Mouse (Mus musculus): ENCODE results near the gene Eif2ak4.

Gene Eif2ak4

DNA sequence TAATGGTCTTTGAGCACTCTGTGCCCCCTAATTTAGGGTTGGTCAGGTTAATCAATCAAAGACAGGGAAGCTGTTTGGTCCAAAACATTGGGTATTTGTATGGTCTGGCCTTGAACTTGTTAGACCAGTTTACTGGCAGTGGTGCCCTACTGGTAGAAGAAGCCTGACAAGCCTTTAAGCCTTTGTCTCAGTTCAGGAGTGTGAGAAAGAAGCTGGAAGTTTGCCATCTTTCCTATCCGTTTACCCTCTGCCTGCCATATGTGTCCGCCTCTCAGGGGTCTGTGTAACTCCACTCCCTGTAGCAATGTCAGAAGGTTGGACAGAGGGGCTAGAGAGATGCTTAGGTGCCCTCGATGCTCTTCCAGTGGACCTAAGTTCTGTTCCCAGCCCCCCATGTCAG lies 76.0 kb downstream of the Eif2ak4 start:
- no peak for DNase-seq (ENCODE audit: low spot score in 2 of 2)

DNA sequence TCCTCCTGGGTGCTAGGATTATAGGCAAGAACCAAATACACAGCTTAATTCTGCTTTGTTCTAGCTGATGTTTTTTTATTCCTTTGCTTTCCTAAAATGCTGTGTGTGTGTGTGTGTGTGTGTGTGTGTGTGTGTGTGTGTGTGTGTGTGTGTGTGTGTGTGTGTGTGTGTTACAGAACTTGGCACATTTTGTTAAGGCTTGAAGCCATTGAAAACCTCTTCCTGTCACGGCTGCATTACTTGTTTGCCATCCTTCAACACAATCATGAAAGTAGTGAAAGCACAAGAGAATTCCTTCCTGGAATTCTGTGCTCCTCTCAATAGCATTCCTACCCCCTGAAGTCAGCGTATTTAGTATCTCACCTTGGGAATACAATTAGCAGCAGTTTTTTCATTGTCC lies 77.5 kb downstream of the Eif2ak4 start:
- no peak for DNase-seq (ENCODE audit: low spot score in 2 of 2)

DNA sequence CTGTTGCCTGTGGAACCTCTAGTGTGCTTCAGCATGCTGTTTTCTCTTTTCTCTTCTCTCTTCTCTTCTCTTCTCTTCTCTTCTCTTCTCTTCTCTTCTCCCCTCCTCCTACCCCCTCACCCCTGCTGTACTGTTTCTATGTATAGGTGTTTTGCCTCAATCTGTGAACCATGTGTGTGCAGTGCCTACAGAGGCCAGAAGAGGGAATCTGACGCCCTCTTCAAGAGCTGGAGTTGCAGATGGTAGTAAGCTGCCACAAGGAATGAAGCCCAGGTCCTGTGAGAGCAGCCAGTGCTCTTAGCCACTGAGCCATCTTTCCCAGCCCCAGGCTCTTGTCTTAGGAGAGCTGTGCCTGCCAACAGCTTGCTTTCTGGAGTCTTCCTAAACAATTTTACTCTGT lies 78.2 kb downstream of the Eif2ak4 start:
- DNase-seq (ENCODE audit: low spot score in 2 of 2): no peak

DNA sequence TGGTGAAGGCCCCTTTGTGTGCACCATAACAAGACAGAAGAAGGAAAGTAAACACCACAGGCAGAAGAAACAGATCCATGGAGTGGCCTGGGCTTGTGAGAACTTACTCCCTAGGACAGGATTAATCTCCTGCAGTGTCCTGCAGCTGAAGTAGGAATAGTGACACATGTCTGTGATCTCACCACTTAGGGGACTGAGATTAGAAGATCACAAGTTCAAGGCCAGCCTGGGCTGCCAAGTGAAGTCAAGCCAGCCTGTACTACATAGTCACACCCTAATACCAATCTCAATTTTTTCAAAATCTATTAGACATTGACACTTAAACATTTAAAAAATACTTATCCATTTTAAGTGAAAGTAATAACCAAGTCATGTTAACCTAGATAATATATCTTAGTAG lies 79.9 kb downstream of the Eif2ak4 start:
- DNase-seq (ENCODE audit: low spot score in 2 of 2): no peak

DNA sequence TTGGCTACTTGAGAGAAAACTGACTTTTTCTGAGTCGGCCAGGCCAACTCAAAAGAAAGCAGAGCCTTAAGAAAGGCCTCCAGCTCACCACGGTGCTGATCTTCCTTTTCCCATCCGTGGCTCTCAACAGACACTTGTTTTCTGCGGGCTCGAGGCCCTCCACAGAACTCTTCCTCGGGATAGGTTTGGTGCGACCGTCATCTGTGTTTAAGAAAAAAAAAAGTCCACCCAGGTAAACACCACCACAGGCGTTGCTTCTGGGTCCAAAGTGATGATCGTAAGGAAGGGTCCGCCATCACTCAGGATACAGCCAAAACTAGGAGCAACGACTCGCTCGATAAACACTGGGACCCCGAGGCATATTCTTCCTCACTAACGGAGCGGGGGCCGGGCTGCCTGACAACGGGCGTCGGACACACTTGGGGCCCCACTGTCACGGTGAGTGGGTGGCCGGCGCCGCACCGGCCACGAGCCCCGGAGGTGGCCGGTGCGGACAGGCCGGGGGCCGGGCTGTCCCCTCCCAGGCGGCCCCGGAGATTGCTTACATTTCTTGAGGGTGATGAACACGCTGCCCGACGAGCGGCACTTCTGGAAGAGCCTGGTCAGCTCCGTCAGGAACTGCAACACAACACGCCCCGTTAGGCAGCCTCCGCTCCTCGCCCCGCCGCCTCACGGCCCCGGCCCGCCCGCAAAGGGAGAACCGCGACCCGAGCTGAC lies 90.6 kb downstream of the Eif2ak4 start:
- DNase-seq (ENCODE audit: low spot score in 2 of 2): no peak

DNA sequence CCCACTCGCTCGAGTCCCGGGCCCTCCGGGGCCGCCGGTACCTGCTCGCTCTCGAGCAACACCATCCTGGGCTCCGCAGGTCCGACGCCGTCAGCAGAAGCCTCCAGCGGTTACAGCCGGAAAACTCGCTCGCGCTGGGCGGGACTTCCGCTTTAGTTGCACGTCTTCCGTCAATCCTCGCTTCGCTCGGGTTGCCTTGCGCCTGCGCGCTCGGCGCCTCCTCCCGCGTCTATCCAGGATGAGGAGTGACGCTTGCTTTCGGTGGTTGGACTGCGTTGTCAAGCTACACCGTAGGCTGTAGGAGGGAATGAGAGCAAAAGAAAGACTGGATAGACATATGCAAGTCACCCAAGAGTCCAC lies 91.1 kb downstream of the Eif2ak4 start, which contains the start of gene Srp14:
Gene Srp14 (minus strand): TSS at position 162 of the 360 bp plus-strand sequence.
- peak; percentile 90 to 91 for DNase-seq (ENCODE audit: low spot score in 2 of 2)

DNA sequence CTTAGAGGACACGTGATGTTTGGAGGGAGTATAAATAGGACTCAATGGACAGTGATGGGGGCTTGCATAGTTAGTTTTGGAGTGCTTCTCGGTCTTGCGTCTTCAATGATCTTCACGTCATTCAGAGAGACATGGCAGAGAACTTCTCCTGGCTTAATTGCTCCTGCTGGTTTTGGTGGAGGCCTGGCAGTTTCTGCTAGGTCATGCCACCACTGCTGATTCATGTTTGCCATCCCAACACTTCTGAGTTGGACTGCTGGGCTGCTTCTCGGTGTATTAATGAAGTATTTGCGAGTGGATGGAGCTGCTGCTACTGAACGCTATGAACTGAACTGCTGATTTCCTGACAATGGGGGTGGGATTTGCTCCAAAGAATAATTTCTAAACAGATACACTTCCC lies 92.5 kb downstream of the Eif2ak4 start:
- no peak for DNase-seq (ENCODE audit: low spot score in 2 of 2)

DNA sequence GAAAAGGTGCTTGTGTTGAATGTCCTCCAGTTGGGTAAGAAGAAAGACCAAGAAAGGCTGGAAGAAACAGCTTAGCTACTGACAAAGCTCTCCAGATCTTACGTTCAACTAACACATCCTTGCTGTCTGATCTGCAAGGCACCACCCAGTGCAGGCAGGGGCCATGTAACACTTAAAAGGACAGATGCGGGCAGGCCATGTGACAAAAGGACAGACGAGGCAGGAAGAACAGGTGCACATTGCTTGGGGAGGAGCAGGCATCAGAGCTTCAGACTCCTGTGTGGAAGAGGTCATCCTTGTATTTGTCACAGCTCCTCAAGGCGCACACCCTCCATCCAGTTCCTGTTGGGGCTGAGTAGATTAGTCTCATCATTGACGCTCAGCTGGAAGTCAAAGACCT lies 94.6 kb downstream of the Eif2ak4 start:
- no peak for DNase-seq (ENCODE audit: low spot score in 2 of 2)

DNA sequence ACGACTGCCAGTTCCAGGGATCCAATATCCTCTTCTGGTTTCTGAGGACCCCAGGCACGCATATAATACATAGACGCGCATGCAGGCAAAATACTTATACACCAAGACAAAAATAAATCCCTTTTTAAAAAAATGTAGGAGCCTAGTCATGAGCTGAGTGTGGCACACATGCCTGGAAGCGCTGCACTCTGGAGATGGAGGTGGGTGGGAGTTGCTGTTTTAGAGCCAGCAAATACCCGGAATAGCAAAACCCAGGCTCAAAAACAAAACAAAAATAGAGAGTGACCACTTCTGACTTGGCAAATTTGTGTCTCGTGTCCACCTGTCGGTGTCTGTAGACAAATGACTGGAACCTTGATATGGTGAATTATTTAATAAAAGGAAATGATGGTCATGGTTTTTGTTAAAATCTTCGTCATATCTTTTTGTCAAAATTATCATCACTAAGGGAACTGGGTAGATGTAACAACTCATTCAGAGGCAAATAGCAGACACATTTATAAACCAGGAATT lies 96.0 kb downstream of the Eif2ak4 start:
- DNase-seq (ENCODE audit: low spot score in 2 of 2): peak; percentile 41 to 59

DNA sequence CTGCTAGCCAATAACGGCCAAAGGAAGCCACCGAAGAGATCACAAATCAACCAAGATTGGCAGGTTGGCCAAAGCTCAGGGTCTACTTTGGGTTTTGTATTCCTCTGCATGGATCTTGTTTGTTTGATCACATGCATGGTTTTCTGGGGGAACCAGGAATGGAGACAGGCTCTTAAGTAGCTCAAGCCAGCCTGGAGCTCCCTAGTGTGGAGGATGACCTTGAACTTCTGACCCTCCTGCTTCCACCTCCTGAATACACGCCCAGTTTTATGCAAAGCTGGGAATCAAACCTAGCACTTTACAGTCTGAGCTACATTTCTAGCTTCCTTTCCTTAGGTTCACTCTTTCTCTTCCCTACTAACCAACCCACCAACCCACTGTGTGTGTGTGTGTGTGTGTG lies 97.0 kb downstream of the Eif2ak4 start:
- DNase-seq (ENCODE audit: low spot score in 2 of 2): no peak

DNA sequence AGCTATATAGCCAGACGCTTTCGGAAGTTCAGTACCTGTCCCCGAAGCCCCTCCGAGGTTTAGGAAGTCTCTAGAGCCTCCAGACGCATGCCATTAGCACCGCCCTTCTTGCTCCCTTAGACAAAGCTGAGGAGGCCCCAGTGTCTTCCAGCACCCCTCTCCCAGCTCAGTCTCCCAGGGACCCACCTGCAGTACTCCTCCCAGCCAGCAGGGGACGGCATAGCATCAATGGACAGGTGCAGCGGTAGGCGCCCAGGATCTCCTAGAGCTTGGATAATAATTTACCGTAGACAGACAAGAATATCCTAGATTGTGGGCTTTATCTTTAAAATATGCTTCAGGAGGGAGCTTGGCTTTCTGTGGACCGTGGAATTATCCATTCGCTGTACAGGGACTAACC lies 98.5 kb downstream of the Eif2ak4 start:
- DNase-seq (ENCODE audit: low spot score in 2 of 2): peak; percentile 73 to 81

DNA sequence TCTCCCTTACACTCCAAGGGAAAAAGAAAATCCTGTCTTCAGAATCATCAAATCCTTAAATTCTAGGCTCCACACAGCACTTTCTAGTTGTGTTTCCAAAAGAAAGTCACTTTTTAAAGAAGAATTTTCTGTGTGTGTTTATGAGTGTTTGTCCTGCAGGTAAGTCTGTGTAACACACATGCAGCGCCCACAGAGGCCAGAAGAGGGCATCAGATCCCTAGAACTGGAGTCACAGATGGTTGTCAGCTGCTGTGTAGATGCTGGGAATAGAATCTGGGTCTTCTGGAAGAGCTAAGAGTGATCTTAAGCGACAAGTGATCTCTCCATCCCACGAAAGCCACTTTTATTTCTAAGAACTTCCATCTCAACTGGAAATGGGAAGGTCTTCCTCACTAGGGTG lies 99.4 kb downstream of the Eif2ak4 start:
- DNase-seq (ENCODE audit: low spot score in 2 of 2): no peak

DNA sequence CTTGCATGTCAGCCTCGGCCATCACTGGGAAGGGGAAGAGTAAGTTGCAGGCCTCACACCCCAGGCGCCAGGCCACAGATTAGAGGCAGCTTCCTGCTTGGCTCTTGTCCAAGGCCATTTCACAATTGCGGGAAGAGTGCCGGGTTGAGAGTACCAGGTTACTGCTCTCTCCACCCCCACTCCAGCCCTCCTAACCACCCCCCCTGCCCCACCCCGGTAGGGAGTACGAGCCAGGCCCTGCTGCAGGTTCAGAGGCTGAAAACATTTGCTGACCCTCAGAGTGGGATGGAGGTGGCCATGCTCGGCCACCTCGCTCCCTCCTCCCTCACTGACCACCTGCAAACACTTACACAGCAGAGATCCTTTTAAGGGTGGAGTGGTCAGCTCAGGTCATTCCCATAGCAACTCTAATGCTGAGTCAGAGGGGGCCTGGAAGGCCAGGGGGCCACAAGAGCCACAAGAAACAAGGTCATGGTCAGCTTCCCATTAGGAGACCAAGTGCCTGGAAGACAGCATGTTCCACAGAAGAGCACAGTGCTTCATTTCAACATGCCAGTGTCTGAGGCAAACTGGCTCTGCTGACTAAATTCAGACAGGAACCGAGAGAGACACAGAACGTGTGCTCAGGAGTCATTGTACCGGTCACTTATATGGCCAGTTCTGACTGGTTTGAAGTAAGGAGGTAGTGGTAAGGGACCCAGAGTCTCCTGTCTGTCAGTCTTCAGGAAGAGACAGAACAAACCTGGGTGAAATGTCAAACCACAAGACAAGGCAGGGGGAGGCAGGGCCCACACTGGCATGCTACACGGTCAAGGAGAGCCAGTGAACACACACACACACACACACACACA lies 102.0 kb downstream of the Eif2ak4 start:
- DNase-seq (ENCODE audit: low spot score in 2 of 2): peak in 1 of 2 experiments; percentile 27

DNA sequence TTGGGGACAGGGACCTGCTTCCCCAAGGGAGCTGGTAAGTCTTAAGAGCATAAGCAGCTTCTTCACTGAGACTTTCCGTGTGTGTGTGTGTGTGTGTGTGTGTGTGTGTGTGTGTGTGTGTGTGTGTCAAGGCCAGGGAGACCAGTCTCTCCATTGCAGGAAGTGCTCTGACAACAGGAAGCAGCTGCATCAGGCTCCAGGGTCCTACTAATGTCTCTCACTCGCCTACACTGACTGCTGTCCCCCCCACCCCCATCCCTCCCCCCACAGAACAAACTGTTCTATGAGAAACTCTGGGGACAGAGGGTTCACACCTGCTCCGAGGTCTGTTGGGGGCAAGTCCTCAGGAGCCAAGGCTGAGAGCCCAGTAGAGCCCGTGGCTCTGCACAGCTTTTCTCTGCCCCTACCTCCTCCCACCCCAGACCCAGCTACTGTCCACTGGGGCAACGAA lies 102.9 kb downstream of the Eif2ak4 start:
- no peak for DNase-seq (ENCODE audit: low spot score in 2 of 2)

DNA sequence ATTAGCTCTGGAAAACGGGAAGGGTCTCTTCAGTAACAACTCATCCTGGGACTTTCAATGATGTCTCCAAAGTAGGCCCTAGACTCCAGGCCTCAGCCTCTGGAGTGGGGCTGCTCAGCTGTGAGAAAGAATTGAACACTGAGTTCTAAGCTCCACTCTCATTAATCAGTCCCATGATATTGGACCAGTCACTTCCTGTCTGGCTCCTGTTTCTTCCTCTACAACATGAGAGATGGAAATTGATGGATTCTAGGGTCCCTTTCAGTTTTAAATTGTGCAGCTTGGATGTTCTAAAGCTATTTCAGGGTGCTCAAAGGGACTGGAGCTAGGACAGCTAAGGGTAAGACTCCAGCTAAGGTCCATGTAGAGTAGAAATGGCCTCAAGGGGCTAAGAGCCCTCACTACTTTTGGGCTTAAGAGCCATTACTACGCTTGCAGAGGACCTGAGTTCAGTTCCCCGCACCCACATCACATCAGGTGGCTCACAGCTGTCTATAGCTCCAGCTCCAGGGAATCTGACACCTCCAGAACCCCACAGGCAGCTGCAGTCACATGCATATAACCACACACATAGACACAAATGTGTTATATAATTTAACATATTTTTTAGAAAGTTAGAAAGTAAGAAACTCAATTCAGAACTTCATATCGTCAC lies 103.5 kb downstream of the Eif2ak4 start:
- no peak for DNase-seq (ENCODE audit: low spot score in 2 of 2)

DNA sequence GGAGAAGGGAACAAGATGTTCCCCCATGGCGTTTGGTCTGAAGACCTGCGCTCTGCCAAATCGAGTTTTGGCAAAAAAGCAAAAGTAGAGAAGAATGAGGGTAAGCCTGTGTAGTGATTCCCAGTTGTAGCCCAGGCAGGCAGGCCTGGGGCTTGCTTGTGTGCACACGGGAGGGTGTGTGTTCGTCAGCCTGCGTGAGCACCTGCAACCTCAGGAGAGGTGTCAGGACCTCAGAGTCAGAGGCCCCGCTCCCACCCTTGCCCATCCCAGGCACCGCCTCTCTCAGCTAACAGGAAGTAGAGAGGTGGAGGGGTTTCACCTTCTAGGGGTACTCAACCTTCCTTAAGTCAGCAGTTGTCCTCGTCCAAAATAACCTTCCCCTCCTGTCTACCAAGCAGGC lies 106.6 kb downstream of the Eif2ak4 start:
- no peak for DNase-seq (ENCODE audit: low spot score in 2 of 2)

DNA sequence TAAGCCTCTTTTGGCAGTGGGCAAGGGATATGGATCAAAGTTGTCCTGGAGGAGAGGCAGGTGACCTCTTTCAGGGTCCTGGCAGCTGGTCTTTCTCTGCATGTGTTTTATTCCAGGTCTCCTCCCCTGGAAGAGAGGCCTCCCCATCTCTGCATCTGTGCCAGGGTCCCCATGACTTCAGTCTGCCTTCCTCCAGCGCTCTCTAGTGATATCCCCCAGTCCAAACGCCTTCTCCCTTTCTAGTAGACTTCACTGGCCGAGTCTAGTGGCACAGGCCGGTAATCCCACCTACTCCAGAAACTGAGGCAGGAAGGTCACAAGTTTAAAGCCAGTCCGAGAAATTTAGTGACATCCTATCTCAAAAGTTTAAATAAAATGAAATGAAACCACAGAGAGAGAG lies 109.5 kb downstream of the Eif2ak4 start:
- no peak for DNase-seq (ENCODE audit: low spot score in 2 of 2)

DNA sequence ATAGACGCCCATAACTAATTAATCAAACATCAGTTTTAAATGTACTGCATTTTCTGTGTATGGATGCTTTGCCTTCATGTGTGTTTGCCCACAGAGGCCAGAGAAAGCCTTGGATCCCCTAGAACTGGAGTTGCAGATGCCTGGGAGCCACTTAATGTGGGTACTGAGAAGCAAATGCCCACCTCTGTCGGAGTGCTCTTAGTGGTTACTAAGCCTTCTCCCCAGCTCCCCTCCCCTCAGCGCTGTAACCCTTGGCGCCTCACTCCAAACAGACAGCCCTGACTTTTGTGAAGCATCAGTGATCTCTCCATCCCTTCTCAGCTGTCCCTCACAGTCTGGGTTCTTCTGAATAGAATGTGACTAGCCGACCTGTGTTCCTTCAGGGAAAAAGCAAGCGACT lies 110.1 kb downstream of the Eif2ak4 start:
- DNase-seq (ENCODE audit: low spot score in 2 of 2): no peak

DNA sequence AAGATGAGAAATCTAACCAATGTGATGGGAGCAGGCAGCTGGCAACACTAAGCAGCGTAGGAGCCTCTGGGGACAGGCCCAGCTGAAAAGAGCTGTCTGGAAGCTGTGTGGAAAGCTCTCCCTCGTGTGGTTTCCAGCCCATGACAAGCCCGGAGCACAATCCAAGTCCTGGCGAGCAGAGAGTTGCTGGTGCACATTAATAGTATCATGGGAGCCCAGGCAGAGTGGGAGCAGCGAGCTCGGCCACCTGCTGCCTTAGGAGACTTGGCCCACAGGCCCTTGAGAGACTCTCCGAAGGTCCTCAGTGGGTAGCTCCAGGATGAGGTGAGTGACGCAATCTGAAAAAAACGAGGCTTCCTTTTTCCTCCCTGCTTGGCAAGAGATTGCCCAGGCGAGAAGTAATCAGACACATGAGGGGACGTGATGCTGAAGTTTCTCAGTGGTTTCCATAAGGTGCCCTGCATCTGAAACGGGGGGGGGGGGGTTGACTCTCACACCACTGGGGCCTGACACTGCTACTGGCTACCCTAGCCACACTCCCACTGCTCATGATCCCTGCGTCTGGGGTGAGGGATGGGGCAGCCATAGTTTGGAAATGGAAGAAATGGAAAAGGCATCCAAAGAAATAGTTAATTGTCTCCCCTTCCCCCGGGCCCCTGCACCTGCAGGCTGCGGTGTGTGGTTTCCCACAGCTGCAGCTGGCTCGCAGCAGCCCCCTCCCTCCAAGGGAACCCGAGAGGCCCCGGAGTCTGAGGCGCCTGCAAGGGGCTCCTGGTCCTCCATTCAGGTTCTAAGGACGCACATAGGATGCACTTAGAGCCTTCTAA lies 110.9 kb downstream of the Eif2ak4 start:
- no peak for DNase-seq (ENCODE audit: low spot score in 2 of 2)

DNA sequence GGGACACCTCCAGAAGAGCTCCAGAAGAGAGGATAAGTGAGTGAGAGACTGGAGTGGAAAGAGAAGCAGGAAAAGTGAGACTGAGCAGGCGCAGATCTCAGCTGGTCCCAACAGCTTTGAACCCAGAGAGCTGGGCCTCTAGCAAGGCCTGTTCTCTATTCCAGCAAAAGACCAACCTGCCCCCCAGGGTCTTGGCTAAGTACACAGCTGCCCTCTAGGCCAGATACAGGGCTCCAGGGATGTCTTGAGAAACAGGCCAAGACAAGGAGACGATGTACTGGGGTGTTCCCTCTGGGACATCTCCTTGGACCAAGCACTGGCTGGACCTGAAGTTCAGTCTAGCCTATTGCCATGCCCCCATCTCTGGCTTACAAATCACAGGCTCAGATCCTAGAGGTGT lies 111.8 kb downstream of the Eif2ak4 start:
- no peak for DNase-seq (ENCODE audit: low spot score in 2 of 2)

DNA sequence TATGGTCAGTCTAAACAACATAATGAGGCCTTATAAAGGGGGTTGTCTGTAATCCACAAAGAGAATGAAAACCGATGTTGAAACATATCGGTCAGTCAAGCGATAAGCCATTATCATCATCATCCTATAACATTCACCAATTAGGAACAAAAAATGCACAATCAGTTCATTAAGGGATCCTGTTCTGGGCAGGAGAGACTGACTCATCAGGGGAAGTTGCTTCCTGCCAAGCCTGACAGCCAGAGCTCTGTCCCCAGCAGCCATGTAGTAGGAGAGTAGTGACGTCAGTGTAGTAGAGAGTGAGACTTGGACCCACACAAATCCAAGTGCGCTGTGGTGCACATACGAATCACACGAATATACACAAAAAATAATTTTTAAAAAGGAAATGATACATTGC lies 118.7 kb downstream of the Eif2ak4 start:
- DNase-seq (ENCODE audit: low spot score in 2 of 2): no peak
